Mouse (Mus musculus) liver, embryonic 14.5 days (tissue): ENCODE results near the gene Efna1. TPM values are rescaled to one million over a fixed set of nuclear protein-coding genes. Genes with fewer than 3 reads are reported as not detected.

Source experiments
- ATAC-seq: fragments of 200-750 bp; cut with Nextera tagmentation; 2 replicates; pipeline ENCODE4 v1.8.0; 2017; ENCODE audit warnings: moderate number of reproducible peaks, mild to moderate bottlenecking, moderate library complexity; ENCODE audit not compliant: insufficient read depth
- DNase-seq, 3 experiments: peaks; one replicate each; pipeline ENCODE4 v3.0.0-alpha.2; 2012 to 2013; ENCODE audit warnings: low read depth in 3 of 3, low spot score in 3 of 3
- H3K27ac ChIP-seq: fragments of 300-500 bp; sonication (generic); 2 replicates; pipeline ENCODE4 v1.5.1; 2014; ENCODE audit warnings: moderate library complexity, mild to moderate bottlenecking, control low read depth, inconsistent platforms
- H3K27me3 ChIP-seq: fragments of 300-500 bp; sonication (generic); 2 replicates; pipeline ENCODE4 v1.6.1; 2014; ENCODE audit warnings: mild to moderate bottlenecking, low read length, moderate library complexity; ENCODE audit not compliant: control insufficient read depth, insufficient read depth
- H3K36me3 ChIP-seq: fragments of 300-500 bp; sonication (generic); replicated peaks from 2 replicates; pipeline ENCODE4 v1.6.1; 2014; ENCODE audit warnings: low read depth; ENCODE audit not compliant: control insufficient read depth, insufficient read depth
- H3K4me1 ChIP-seq, 2 experiments: fragments of 200-500 bp in 1 of 2; fragments of 300-500 bp in 1 of 2; sonication (generic) in 1 of 2; replicated peaks; 2 replicates each; pipeline ENCODE4 v1.6.1; 2012 to 2014; ENCODE audit warnings: antibody characterized with exemption in 1 of 2, inconsistent platforms in 1 of 2, low read length in 1 of 2; ENCODE audit not compliant: control insufficient read depth in 2 of 2, insufficient read depth in 2 of 2
- H3K4me2 ChIP-seq: fragments of 300-500 bp; sonication (generic); 2 replicates; pipeline ENCODE4 v1.6.1; 2014; ENCODE audit warnings: low read depth, mild to moderate bottlenecking, control low read depth, moderate library complexity
- H3K4me3 ChIP-seq, 2 experiments: fragments of 200-500 bp in 1 of 2; fragments of 300-500 bp in 1 of 2; sonication (generic) in 1 of 2; 2 replicates each; pipeline ENCODE4 v1.5.1; 2012 to 2014; ENCODE audit warnings: low read depth in 2 of 2, low read length in 2 of 2, mild to moderate bottlenecking in 2 of 2, control low read depth in 1 of 2, inconsistent platforms in 1 of 2, moderate library complexity in 1 of 2; ENCODE audit not compliant: insufficient read depth in 1 of 2
- H3K9ac ChIP-seq: fragments of 300-500 bp; sonication (generic); replicated peaks from 2 replicates; pipeline ENCODE4 v1.6.1; 2014; ENCODE audit warnings: mild to moderate bottlenecking, control low read depth, moderate library complexity
- H3K9me3 ChIP-seq: fragments of 300-500 bp; sonication (generic); 2 replicates; pipeline ENCODE4 v1.6.1; 2016; ENCODE audit warnings: low read length, mixed read lengths; ENCODE audit not compliant: control insufficient read depth
- CTCF ChIP-seq: IDR thresholded peaks from 2 replicates; pipeline ENCODE4 v1.5.1; 2016; ENCODE audit warnings: antibody characterized with exemption, low read depth, control low read depth
- EP300 ChIP-seq: IDR thresholded peaks from 2 replicates; pipeline ENCODE4 v1.6.1; 2016; ENCODE audit warnings: antibody characterized with exemption, low read depth
- WGBS: fragments of 180-500 bp; shearing (Covaris S2); extraction: QIAGEN DNeasy Blood & Tissue Kit; methylation state at CpG from one replicate; pipeline ENCODE4 v1.1.7; 2014; ENCODE audit not compliant: insufficient replicate concordance; 5-methylcytosine and 5-hydroxymethylcytosine counted together
- polyA plus RNA-seq, 2 experiments: library from polyadenylated mRNA; depleted of rRNA in 1 of 2; stranded (reverse) in 1 of 2; unstranded in 1 of 2; fragments of >200 nt; fragmentation: Nextera tagmentation in 1 of 2; extraction: Ambion mirVana in 1 of 2; gene quantifications; 2 replicates each; pipeline versions ENCODE4 v1.2.1 to v1.2.3; 2012 to 2014

Efna1 gene
- polyA plus RNA-seq, 2 experiments = 2.9 to 3.7 TPM

DNA sequence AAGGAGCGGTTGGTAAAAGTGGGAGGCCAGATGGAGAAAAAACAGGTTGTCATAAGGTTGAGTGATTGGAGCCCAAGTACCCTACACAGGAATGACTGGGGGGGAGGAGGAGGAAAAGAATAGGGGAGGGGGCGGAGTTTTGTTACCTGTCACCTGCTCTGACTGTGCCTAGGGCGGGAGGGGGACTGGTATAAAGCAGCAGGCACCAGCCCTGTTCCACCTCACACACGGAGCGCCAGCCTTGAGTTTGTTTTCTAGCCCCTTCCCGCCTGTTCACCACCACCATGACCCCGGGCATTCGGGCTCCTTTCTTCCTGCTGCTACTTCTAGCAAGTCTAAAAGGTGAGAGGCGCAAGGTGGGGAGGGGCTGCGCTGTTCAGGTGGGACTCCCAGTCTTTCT, 52.1 kb downstream of the Efna1 start, which contains the start of gene Muc1:
TSS of gene Muc1 (plus strand) at position 222 of the 400 bp plus-strand sequence.
- H3K27me3 ChIP-seq = peaks cover 38% of the 10 kb centered on the region
- no peak for TF ChIP-seq CTCF
- H3K4me3 ChIP-seq = peak within 1 kb of the TSS; percentile 43 to 66
- no peak for DNase-seq
- peak within 1 kb of the TSS; percentile 62 for H3K4me2 ChIP-seq
- peak within 1 kb of the TSS; percentile 4; the same call in 1 of the 2 replicates for H3K9ac ChIP-seq
- no peaks in the 10 kb centered on the region for H3K36me3 ChIP-seq
- peaks cover 0 to 5% of the 10 kb centered on the region in 2 experiments; a peak in 1 of 4 replicates for H3K4me1 ChIP-seq
- no peak within 1 kb of the TSS for H3K27ac ChIP-seq
- WGBS = 40% methylated on average over 10 of the region's 10 CpGs
- H3K9me3 ChIP-seq = no peaks in the 10 kb centered on the region
- no peak for ATAC-seq

DNA sequence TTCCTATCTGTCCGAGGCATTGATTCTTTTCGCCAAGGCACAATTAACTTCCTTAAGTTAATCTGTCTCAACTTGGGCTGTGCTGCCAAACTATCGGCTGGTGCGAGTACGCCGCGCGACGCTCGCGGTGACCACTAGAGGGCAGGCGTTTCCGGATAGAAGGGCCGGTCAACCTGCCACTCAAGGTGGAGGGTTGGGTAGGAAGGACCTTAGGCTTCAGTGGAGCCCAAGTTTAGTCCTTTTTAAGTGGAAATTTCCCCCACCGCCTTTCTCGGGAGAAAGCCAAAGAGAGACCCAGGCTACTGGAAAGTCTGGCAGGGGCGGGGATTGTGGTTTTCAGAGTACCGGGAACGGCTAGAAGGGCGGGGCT, 52.8 kb downstream of the Efna1 start:
- H3K27me3 ChIP-seq = peaks cover 38% of the 10 kb centered on the region
- WGBS = under 1% methylated on average over 20 of the region's 20 CpGs
- H3K4me1 ChIP-seq = peaks cover 0 to 5% of the 10 kb centered on the region in 2 experiments; a peak in 1 of 4 replicates
- peak overlapping the region; percentile 62 for H3K4me2 ChIP-seq
- H3K9ac ChIP-seq = peak overlapping the region; percentile 4; the same call in 1 of the 2 replicates
- H3K36me3 ChIP-seq = no peaks in the 10 kb centered on the region
- no peaks in the 10 kb centered on the region for H3K9me3 ChIP-seq
- no peak for TF ChIP-seq EP300
- TF ChIP-seq CTCF = peak; percentile 98
- H3K27ac ChIP-seq = no peak overlapping the region
- H3K4me3 ChIP-seq = peak overlapping the region; percentile 43 to 66
- DNase-seq (peak; percentile 43 to 58 (median 53)), ATAC-seq (peak; percentile 55; the same call in 1 of the 2 replicates)

- Histone ChIP-seq H3K4me2 (peak overlapping the region; percentile 62), H3K9ac (no peak overlapping the region), H3K27me3 (peaks cover 38% of the 10 kb centered on the region), H3K27ac (no peak overlapping the region), H3K4me3 (peak overlapping the region in 1 of 2 experiments; percentile 43; a peak in 3 of 4 replicates), H3K9me3 (no peaks in the 10 kb centered on the region), H3K4me1 (peaks cover 0 to 5% of the 10 kb centered on the region in 2 experiments; a peak in 1 of 4 replicates), H3K36me3 (no peaks in the 10 kb centered on the region)
- DNase-seq (peak in 1 of 3 experiments; percentile 58), ATAC-seq (peak; percentile 27; the same call in 1 of the 2 replicates)
- TF ChIP-seq CTCF (no peak), EP300 (no peak)
- 5% methylated on average over 41 of the region's 41 CpGs for WGBS
Observed at GRCm38 (mm10) chr3:89227307-89228179, 53.4 kb downstream of the Efna1 start.

DNA sequence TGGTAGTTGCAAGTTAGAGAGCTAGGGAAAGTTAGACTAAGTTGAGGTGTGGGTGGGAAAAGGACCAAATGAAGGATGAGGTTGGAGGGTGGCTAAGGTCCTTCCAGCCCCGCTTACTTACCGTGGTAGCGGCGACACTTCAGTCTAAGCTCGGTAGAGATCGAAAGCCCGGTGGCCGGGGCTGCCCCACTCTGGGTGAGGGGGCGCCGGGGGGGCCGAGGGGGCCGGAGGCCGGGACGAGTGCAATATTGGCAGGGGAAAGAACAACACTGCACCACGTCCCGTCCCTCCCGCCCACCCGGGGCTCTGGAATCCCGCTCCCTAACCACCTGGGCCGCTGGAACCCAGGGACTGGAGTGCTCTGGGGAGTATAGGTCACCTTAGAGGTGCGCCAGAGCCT, 54.0 kb downstream of the Efna1 start, which contains the start of gene Mtx1:
TSS of gene Mtx1 (minus strand) at position 189 of the 400 bp plus-strand sequence.
- H3K4me3 ChIP-seq = peak within 1 kb of the TSS in 1 of 2 experiments; percentile 43; a peak in 3 of 4 replicates
- peak within 1 kb of the TSS; percentile 62 for H3K4me2 ChIP-seq
- peaks cover 0 to 5% of the 10 kb centered on the region in 2 experiments; a peak in 1 of 4 replicates for H3K4me1 ChIP-seq
- H3K9ac ChIP-seq = no peak within 1 kb of the TSS
- no peaks in the 10 kb centered on the region for H3K9me3 ChIP-seq
- 15% methylated on average over 20 of the region's 21 CpGs for WGBS
- peaks cover 38% of the 10 kb centered on the region for H3K27me3 ChIP-seq
- H3K27ac ChIP-seq = no peak within 1 kb of the TSS
- TF ChIP-seq CTCF = no peak
- no peak for TF ChIP-seq EP300
- no peak for DNase-seq
- ATAC-seq = peak; percentile 4; the same call in 1 of the 2 replicates
- H3K36me3 ChIP-seq = no peaks in the 10 kb centered on the region

DNA sequence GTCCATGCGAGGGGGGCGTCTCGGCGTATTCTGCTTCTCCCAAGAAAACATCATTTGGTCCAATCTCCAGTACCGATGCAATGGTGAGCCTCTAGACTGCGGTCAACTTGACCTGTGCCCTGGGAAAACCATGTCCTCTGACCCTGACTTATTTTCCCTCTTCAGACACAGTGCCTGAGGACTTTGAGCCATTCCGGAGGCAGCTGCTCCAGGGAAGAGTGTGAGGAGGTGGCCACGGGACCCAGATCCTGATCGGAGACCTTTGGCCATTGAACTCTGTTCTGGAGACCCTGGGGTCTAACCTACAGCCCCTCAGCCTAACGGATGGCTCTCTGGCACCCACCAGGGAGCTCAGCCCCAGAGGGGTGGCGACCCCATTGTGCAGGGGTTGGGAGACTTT, 54.6 kb downstream of the Efna1 start:
- WGBS = 43% methylated on average over 11 of the region's 11 CpGs
- no peak for TF ChIP-seq EP300
- TF ChIP-seq CTCF = no peak
- DNase-seq (no peak), ATAC-seq (no peak)
- Histone ChIP-seq H3K27me3 (peaks cover 38% of the 10 kb centered on the region), H3K27ac (no peak overlapping the region), H3K36me3 (no peaks in the 10 kb centered on the region), H3K4me2 (no peak overlapping the region), H3K4me1 (peaks cover 0 to 5% of the 10 kb centered on the region in 2 experiments; a peak in 1 of 4 replicates), H3K4me3 (no peak overlapping the region), H3K9me3 (no peaks in the 10 kb centered on the region), H3K9ac (no peak overlapping the region)
